Mouse (Mus musculus) kidney, postnatal 25 days (tissue): ENCODE data around the gene Sox2.
A peak's percentile ranks its signal among the peaks of the same experiment; 100 is the strongest.

Source experiments
- DNase-seq, 2 experiments: peaks; one replicate each; pipeline ENCODE4 v3.0.0; 2021; ENCODE audit warnings: mixed read lengths in 2 of 2

Sox2 gene

DNA sequence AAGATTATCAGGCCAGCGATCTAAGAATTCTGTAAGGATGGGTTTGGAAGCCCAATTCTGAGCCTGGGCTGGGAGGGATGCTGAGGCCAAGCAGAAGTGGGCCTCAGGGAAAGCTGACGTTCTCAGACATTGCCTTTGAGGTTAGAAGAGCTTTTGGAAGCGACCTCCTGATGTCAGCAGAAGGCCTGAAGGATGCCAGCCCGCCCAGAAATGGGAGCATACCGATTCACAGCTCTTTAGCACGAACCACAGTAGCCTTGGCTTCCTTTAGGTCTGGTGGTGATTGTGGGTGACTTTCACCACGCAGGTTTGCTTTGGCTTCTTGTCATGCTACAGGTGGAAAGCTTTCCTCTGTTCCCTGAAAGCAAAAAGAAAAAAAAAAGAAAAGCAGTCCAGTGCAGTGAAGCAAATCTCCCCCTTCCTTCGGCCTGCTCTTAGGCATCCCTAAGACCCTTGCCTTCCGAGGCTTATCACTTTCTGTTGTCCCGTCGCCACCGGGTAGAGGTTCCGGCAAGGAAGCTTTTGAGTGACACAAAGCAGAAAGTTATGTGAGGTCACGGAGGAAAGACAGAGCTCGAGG, 6.6 kb upstream of the Sox2 start:
- no peak for DNase-seq

GRCm38 (mm10) chr3:34646169-34646568, 4.0 kb upstream of the Sox2 start:
- DNase-seq: no peak

DNA sequence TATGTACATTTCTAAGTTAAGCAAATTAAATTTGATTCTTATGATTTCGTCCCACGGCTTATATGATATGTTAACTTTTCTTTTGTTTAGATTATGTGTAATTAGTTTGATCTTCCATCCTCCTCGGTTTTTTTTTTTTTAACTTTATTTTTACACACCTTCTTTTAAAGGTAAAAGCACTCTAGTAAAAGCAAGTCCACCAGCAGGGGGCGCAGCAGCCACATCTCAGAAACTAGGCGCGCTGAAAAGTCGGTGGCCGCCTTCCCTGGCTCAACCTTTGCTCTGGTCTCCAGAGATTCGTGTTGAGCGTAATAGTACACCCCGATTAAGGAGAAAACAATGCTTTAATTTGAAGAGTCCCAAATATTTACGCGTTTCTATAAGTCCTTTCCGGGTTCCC, 2.5 kb upstream of the Sox2 start:
- peak; percentile 81 to 92 for DNase-seq

GRCm38 (mm10) chr3:34648105-34648832, 1.9 kb upstream of the Sox2 start:
- no peak for DNase-seq

GRCm38 (mm10) chr3:34648833-34649719, 1.1 kb upstream of the Sox2 start:
- no peak for DNase-seq

DNA sequence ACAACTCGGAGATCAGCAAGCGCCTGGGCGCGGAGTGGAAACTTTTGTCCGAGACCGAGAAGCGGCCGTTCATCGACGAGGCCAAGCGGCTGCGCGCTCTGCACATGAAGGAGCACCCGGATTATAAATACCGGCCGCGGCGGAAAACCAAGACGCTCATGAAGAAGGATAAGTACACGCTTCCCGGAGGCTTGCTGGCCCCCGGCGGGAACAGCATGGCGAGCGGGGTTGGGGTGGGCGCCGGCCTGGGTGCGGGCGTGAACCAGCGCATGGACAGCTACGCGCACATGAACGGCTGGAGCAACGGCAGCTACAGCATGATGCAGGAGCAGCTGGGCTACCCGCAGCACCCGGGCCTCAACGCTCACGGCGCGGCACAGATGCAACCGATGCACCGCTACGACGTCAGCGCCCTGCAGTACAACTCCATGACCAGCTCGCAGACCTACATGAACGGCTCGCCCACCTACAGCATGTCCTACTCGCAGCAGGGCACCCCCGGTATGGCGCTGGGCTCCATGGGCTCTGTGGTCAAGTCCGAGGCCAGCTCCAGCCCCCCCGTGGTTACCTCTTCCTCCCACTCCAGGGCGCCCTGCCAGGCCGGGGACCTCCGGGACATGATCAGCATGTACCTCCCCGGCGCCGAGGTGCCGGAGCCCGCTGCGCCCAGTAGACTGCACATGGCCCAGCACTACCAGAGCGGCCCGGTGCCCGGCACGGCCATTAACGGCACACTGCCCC, 586 bp downstream of the Sox2 start:
- peak in 1 of 2 experiments; percentile 44 for DNase-seq

DNA sequence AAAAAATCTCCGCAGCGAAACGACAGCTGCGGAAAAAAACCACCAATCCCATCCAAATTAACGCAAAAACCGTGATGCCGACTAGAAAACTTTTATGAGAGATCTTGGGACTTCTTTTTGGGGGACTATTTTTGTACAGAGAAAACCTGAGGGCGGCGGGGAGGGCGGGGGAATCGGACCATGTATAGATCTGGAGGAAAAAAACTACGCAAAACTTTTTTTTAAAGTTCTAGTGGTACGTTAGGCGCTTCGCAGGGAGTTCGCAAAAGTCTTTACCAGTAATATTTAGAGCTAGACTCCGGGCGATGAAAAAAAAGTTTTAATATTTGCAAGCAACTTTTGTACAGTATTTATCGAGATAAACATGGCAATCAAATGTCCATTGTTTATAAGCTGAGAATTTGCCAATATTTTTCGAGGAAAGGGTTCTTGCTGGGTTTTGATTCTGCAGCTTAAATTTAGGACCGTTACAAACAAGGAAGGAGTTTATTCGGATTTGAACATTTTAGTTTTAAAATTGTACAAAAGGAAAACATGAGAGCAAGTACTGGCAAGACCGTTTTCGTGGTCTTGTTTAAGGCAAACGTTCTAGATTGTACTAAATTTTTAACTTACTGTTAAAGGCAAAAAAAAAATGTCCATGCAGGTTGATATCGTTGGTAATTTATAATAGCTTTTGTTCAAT, 1.4 kb downstream of the Sox2 start:
- no peak for DNase-seq

- DNase-seq: no peak
Measured at GRCm38 (mm10) chr3:34652616-34653015, 2.4 kb downstream of the Sox2 start.

GRCm38 (mm10) chr3:34653235-34653976, 3.2 kb downstream of the Sox2 start:
- no peak for DNase-seq

GRCm38 (mm10) chr3:34653977-34654500, 3.8 kb downstream of the Sox2 start:
- no peak for DNase-seq

GRCm38 (mm10) chr3:34654781-34655180, 4.6 kb downstream of the Sox2 start:
- DNase-seq: no peak

DNA sequence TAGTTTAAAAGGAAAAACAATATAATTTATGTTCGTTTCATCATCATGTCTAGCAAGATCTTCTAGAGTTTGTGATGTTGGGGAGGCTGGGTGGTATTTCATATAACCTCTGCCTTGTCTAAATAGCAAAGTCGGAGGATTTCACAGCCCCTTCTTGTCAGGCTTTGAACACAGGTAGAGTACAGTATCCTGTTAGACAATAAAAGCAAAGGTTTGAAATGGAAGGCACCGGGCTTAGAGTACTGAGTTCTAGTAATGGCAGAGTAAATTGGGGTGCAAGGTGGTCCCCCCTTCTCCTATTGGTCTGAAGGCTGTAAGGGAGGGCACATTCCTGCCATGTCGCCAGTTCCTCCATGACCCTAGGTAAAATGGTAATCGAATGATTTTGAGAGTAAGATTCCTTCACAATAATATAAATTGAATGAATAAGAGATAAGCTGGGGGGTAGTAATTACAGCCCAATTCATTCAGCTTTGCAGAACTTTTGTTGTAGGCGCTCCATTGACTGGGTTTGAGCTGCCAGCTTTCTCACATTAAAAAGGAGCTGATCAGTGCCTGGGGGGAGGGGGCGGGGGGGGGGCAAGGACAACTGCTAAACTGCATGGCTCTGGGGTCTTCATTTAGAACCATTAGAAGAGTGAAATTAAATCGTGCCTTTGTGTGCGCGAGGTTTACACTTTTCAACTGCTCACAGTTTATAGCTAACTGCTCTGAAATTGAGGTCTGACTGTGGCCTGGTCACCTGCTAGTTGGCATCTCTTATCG, 5.3 kb downstream of the Sox2 start:
- DNase-seq: no peak

DNA sequence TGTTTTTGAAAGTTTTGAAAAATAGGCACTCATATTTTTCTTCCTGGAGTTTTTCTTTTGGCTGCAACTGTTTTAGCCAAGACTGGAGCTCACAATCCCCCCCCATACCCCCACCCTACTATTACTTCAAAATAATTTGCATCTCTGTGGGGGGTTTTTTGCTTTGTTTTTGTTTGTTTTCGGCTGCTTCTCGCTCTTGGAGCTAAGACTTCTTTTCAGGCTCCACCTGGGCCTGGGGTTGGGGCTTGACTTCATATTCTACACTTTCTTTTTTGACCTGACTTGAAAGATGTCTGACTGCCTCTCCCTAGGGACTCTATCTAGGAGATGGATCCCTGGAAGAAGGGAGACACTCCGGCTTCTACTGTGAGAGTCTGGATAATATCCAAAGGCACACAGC, 5.9 kb downstream of the Sox2 start:
- DNase-seq: no peak

DNA sequence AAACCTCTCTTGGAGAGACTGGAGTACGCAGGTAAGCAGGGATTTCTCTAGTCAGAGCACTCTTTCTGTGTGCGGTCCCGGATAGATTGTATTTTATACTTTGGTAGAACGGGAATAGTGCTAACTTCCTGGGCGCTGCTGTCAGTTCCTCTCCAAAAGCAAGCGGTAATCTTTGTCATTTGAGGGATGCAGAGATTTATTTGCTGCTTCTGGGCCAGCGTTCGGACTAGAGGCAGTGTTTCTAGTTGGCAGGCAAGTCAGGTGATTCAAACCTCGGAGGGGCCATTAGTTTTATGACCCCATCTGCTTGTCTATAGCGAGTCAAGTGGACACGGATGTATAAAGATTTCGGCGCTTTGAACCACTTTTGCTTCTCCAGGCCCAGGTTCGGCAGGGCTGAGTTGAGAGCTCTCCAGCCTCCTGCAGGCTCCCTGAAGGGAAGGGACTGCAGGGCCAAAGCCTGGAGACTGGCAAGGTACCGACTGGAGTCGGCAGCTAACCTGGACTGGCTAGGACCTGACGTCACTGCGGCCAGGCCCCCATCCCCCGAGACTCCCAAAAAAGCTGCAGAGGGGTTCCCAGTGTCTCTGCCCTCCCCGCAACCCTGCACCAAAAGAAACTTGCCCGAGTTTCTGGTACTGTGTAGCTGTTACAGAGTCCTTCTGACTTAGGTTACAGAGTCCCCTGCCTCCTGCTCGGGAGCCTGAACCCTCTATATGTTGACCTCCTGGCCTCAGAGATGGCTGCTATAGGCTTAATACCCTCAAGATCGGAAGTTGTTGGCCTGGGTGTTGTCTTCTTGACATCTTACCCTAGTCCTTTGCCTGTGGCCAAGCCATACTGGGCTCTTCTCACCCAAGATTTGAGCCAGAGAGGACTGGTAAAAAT, 6.9 kb downstream of the Sox2 start:
- DNase-seq: no peak

- no peak for DNase-seq
Measured at GRCm38 (mm10) chr3:34657701-34658090, 7.5 kb downstream of the Sox2 start.

- no peak for DNase-seq
Measured at GRCm38 (mm10) chr3:34658241-34658965, 8.2 kb downstream of the Sox2 start.

DNA sequence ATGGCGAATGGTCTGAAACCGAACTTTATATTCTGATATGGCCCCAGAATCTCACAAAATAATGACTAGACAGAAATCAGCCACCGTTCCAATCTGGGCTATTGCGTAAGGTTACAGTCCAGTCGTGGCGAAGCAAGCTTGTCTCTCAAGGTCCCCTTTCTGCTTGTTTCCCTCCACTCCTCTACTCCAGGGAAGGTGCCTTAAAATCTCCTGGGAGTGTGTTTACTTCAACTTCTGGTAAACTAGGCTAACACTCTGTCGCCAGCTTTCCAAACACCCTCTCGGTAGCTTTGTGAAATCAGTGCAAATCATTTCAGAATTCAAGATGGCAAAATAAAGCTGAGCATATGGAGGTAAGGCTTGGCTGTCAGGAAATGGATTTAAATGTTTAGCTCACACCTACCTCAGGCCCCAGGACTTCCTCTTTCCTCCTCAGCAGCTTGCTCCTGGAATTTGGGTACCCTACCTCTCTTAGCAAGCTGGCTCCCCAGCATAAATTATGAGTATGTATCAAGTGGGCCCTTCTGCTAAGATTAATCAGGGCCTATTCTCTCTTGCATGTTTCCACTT, 8.8 kb downstream of the Sox2 start:
- no peak for DNase-seq

DNA sequence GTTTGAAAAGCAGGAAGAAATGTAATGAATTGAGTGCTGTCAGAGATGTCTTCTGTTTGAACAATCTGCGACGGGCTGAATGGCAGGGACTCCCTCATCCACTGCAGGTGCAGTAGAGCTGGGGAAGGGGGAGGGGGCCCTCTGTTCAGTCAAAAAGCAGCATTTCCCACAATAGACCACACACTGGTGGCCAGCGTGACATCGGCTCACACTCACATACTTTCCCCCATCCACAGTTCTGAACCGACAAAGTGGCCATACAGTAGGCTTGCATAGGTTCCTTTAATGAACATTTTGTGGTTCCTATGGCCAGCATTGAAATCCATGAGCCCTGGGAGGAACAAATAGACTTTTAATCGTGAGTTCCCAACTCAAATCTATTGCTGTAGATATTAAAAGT, 9.7 kb downstream of the Sox2 start:
- DNase-seq: no peak
